10 mouse cellular contexts compared by ENCODE assay signal in genomic region chr1:138982203-138982602, GRCm38 (mm10). TPM values are rescaled to one million over a fixed set of nuclear protein-coding genes. Genes with fewer than 3 reads are reported as not detected.
DNase-seq lines count a peak whose midpoint lies in the region; TF ChIP-seq lines count a peak whose summit lies in the region.
"Had no signal": no experiment of that assay in that cellular context is flagged by ENCODE, and none has a peak within 500 bp of the region (broad histone marks: within the 10 kb centered on the region; RNA-seq: fewer than 3 reads in every experiment).

No protein-coding gene starts in this region.

- peak overlapping the region; percentile 74 for H3K27ac ChIP-seq in kidney, adult 2 months (ENCODE audit: insufficient read depth, low read depth, low read length)
- peak overlapping the region; percentile 63 for H3K27ac ChIP-seq in bone marrow macrophage, adult 2 months (ENCODE audit: insufficient read depth, low read depth, low read length)
- H3K27ac ChIP-seq: embryonic facial prominence, embryonic 13.5 days had no signal

- no peaks in the 10 kb centered on the region; the same call in 1 of the 2 replicates for H3K4me1 ChIP-seq in kidney, adult 2 months (ENCODE audit: control insufficient read depth, insufficient read depth, low read length)
- H3K4me1 ChIP-seq in bone marrow macrophage, adult 2 months (ENCODE audit: control insufficient read depth, insufficient read depth, low read length), result peaks cover 17% of the 10 kb centered on the region
- H3K4me1 ChIP-seq: embryonic facial prominence, embryonic 13.5 days had no signal

- no peak for TF ChIP-seq CTCF in kidney, adult 2 months (conservative IDR thresholded peaks at IDR 0.05; ENCODE audit: insufficient read depth, insufficient read length, low read depth, low read length)
- no peak for TF ChIP-seq CTCF in bone marrow macrophage, adult 2 months (IDR thresholded peaks at IDR 0.05; ENCODE audit: low read depth, low read length)

- H3K36me3 ChIP-seq in kidney, adult 2 months (ENCODE audit: control insufficient read depth, insufficient read depth, low read length), result no peaks in the 10 kb centered on the region
- H3K36me3 ChIP-seq: embryonic facial prominence, embryonic 13.5 days had no signal

- no peaks in the 10 kb centered on the region for H3K27me3 ChIP-seq in kidney, adult 2 months (replicated peaks; ENCODE audit: control insufficient read depth, insufficient read depth, low read length)
- H3K27me3 ChIP-seq: embryonic facial prominence, embryonic 13.5 days had no signal

- peak; percentile 44 for DNase-seq in kidney, adult 2 months
- DNase-seq in kidney, adult 18-20 months, result no peak
- DNase-seq in heart, adult 8-10 months (ENCODE audit: low spot score), result peak; percentile 81
- peak; percentile 10 for DNase-seq in lung, postnatal 10 days
- no peak for DNase-seq in B cell, adult 2 months
- no peak for DNase-seq in ovary, postnatal 36 days (ENCODE audit: low spot score)
- no peak for DNase-seq in right cerebral cortex, postnatal 36 days (ENCODE audit: low spot score in 2 of 2)
- DNase-seq: thymus, postnatal 14 days had no signal

- 70% methylated on average over 7 of the region's 7 CpGs for WGBS in kidney, adult 2 months

- peak overlapping the region; percentile 28 for H3K4me3 ChIP-seq in kidney, adult 2 months (ENCODE audit: insufficient read depth, low read depth, low read length)
- peak overlapping the region; percentile 37 for H3K4me3 ChIP-seq in bone marrow macrophage, adult 2 months (ENCODE audit: insufficient read depth, low read length)
- H3K4me3 ChIP-seq: embryonic facial prominence, embryonic 13.5 days had no signal

- no peak for TF ChIP-seq POLR2A in kidney, adult 2 months (IDR thresholded peaks at IDR 0.05; ENCODE audit: low read depth, low read length)
- no peak for TF ChIP-seq POLR2A in bone marrow macrophage, adult 2 months (IDR thresholded peaks at IDR 0.05; ENCODE audit: borderline replicate concordance, low read depth, low read length)

RNA-seq across cellular contexts. Expression of gene Dennd1b, which starts 19.0 kb away (rescaled TPM):
- polyA plus RNA-seq in kidney, adult 2 months (2012; rRNA removed), result 6.1 and 7.4 TPM in 2 replicates
- 25.2 and 34.4 TPM in 2 replicates for polyA plus RNA-seq in bone marrow macrophage, adult 2 months (2012; ENCODE audit: insufficient read depth, insufficient read length, missing spikeins)
- total RNA-seq in heart, adult 8-10 months (2022), result 10 to 100 TPM; 22.2 to 25.7 (median 23.8) TPM

Comparison
In these comparisons a context has a peak if more than half of its experiments do, and no peak if none do; other contexts are left out.
1. DNase-seq: peak in kidney, adult 2 months (single experiment), heart, adult 8-10 months (single experiment) and lung, postnatal 10 days (single experiment); none in kidney, adult 18-20 months (single experiment), B cell, adult 2 months (0 of 2), ovary, postnatal 36 days (single experiment) and right cerebral cortex, postnatal 36 days (0 of 2).